Mouse (Mus musculus) lung, embryonic 14.5 days (tissue): ENCODE measurements around the gene Hspd1. TPM values are rescaled to one million over a fixed set of nuclear protein-coding genes. Genes with fewer than 3 reads are reported as not detected.
"Not testable (repeated sequence)": the region's sequence is repeated elsewhere in the genome, so short reads cannot be mapped to it uniquely, and the experiment has no call there.

Experiments used
- ATAC-seq: fragments of 200-750 bp; cut with Nextera tagmentation; 2 replicates; pipeline ENCODE4 v1.8.0; 2017; ENCODE audit warnings: mild to moderate bottlenecking, moderate TSS enrichment, moderate library complexity; ENCODE audit not compliant: insufficient read depth
- DNase-seq: peaks from one replicate; pipeline ENCODE4 v3.0.0-alpha.2; 2015
- H3K27ac ChIP-seq: fragments of 300-500 bp; sonication (generic); 2 replicates; pipeline ENCODE4 v1.5.1; 2014; ENCODE audit warnings: low read depth, mild to moderate bottlenecking, moderate library complexity
- H3K27me3 ChIP-seq: fragments of 300-500 bp; sonication (generic); 2 replicates; pipeline ENCODE4 v1.6.1; 2014; ENCODE audit warnings: low read length, control low read depth; ENCODE audit not compliant: insufficient read depth
- H3K36me3 ChIP-seq: fragments of 300-500 bp; sonication (generic); 2 replicates; pipeline ENCODE4 v1.6.1; 2014; ENCODE audit warnings: control low read depth; ENCODE audit not compliant: insufficient read depth
- H3K4me1 ChIP-seq: fragments of 300-500 bp; sonication (generic); 2 replicates; pipeline ENCODE4 v1.6.1; 2014; ENCODE audit warnings: antibody characterized with exemption, control low read depth; ENCODE audit not compliant: insufficient read depth
- H3K4me2 ChIP-seq: fragments of 300-500 bp; sonication (generic); 2 replicates; pipeline ENCODE4 v1.6.1; 2014; ENCODE audit warnings: mild to moderate bottlenecking
- H3K4me3 ChIP-seq: fragments of 300-500 bp; sonication (generic); 2 replicates; pipeline ENCODE4 v1.5.1; 2014; ENCODE audit warnings: low read depth, low read length
- H3K9ac ChIP-seq: fragments of 300-500 bp; sonication (generic); 2 replicates; pipeline ENCODE4 v1.6.1; 2014
- H3K9me3 ChIP-seq: fragments of 300-500 bp; sonication (generic); 2 replicates; pipeline ENCODE4 v1.6.1; 2016; ENCODE audit warnings: low read depth, low read length, control low read depth
- CTCF ChIP-seq: IDR thresholded peaks from 2 replicates; pipeline ENCODE4 v1.5.1; 2016; ENCODE audit warnings: antibody characterized with exemption, low read depth
- WGBS: fragments of 180-500 bp; shearing (Covaris S2); extraction: QIAGEN DNeasy Blood & Tissue Kit; methylation state at CpG from one replicate; pipeline ENCODE4 v1.1.7; 2014; 5-methylcytosine and 5-hydroxymethylcytosine counted together
- polyA plus RNA-seq: library from polyadenylated mRNA; unstranded; fragments of >200 nt; fragmentation: Nextera tagmentation; extraction: Ambion mirVana; gene quantifications from 2 replicates; pipeline ENCODE4 v1.2.1, GENCODE M21; 2014

Gene Hspd1
- polyA plus RNA-seq, 1 experiment from 2014 or later = 315 TPM

DNA sequence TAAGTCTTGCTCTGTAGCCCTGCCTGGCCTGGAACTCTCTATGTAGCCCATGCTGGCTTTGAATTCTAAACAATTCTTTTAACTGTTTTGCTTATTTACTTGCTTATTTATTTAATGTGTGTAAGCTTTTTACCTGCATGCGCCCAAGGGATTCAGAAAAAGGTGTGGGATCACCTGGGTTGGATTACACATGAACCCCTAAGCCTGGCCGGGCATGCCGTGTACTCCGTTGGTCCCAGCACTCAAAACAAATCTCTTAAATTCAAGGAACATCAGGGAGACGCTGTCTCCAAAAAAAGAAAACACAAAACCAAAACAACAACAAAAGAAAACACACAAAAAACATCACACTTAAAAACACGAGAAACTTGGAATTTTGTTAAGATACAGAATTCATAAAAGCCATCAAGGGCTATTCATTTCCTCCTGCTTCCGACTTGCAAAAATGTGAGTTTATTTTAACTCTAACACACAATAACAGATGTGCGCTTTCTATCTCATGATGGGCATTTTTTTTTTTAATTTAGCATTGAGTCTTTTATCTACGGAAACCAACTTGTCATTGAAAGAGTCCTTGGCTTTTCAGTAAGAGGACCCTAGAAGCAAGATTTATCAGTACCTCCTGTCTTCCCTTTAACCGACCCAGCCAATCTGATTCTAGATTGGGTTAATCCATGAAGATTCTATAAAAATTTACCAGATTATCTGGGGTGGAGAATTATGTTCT is 42.3 kb upstream of the Hspd1 start:
- Histone ChIP-seq H3K27ac (peak overlapping the region; percentile 98), H3K4me1 (peaks cover 16% of the 10 kb centered on the region), H3K4me3 (peak overlapping the region; percentile 97), H3K36me3 (no peaks in the 10 kb centered on the region), H3K9me3 (no peaks in the 10 kb centered on the region), H3K4me2 (peak overlapping the region; percentile 73), H3K9ac (peak overlapping the region; percentile 53), H3K27me3 (no peaks in the 10 kb centered on the region)
- WGBS = 58% methylated on average over 10 of the region's 10 CpGs
- ATAC-seq = no peak
- DNase-seq = no peak
- no peak for TF ChIP-seq CTCF

- ATAC-seq = no peak
- WGBS = 90% methylated on average over 5 of the region's 5 CpGs
- no peaks in the 10 kb centered on the region for H3K36me3 ChIP-seq
- no peak overlapping the region for H3K9ac ChIP-seq
- no peak for TF ChIP-seq CTCF
- H3K9me3 ChIP-seq = no peaks in the 10 kb centered on the region
- no peak for DNase-seq
- H3K4me2 ChIP-seq = no peak overlapping the region
- no peaks in the 10 kb centered on the region for H3K27me3 ChIP-seq
- H3K4me3 ChIP-seq = no peak overlapping the region
- H3K4me1 ChIP-seq = peaks cover 16% of the 10 kb centered on the region
- no peak overlapping the region for H3K27ac ChIP-seq
These were observed 41.7 kb upstream of the Hspd1 start for GRCm38 (mm10) chr1:55129716-55130115.

- WGBS = 91% methylated on average over 2 of the region's 2 CpGs
- ATAC-seq, H3K4me1 ChIP-seq, H3K27me3 ChIP-seq, H3K27ac ChIP-seq, H3K4me3 ChIP-seq, H3K9me3 ChIP-seq, DNase-seq, H3K9ac ChIP-seq, H3K36me3 ChIP-seq, H3K4me2 ChIP-seq: not testable (repeated sequence)
These were observed 36.1 kb upstream of the Hspd1 start for GRCm38 (mm10) chr1:55124136-55124535.

- ATAC-seq = no peak
- DNase-seq = no peak
- Histone ChIP-seq H3K9ac (no peak overlapping the region), H3K4me1 (no peaks in the 10 kb centered on the region), H3K4me3 (no peak overlapping the region), H3K4me2 (no peak overlapping the region), H3K27me3 (no peaks in the 10 kb centered on the region), H3K27ac (no peak overlapping the region), H3K9me3 (no peaks in the 10 kb centered on the region), H3K36me3 (no peaks in the 10 kb centered on the region)
- 82% methylated on average over 2 of the region's 2 CpGs for WGBS
- TF ChIP-seq CTCF = no peak
These were observed 35.5 kb upstream of the Hspd1 start for GRCm38 (mm10) chr1:55123561-55123960.

GRCm38 (mm10) chr1:55123046-55123445 is 35.0 kb upstream of the Hspd1 start:
- no peak for TF ChIP-seq CTCF
- Histone ChIP-seq H3K36me3 (no peaks in the 10 kb centered on the region), H3K4me2 (no peak overlapping the region), H3K9me3 (no peaks in the 10 kb centered on the region), H3K4me3 (no peak overlapping the region), H3K4me1 (no peaks in the 10 kb centered on the region), H3K9ac (no peak overlapping the region), H3K27me3 (no peaks in the 10 kb centered on the region), H3K27ac (no peak overlapping the region)
- WGBS = 82% methylated on average over 5 of the region's 5 CpGs
- ATAC-seq = no peak
- DNase-seq = no peak

DNA sequence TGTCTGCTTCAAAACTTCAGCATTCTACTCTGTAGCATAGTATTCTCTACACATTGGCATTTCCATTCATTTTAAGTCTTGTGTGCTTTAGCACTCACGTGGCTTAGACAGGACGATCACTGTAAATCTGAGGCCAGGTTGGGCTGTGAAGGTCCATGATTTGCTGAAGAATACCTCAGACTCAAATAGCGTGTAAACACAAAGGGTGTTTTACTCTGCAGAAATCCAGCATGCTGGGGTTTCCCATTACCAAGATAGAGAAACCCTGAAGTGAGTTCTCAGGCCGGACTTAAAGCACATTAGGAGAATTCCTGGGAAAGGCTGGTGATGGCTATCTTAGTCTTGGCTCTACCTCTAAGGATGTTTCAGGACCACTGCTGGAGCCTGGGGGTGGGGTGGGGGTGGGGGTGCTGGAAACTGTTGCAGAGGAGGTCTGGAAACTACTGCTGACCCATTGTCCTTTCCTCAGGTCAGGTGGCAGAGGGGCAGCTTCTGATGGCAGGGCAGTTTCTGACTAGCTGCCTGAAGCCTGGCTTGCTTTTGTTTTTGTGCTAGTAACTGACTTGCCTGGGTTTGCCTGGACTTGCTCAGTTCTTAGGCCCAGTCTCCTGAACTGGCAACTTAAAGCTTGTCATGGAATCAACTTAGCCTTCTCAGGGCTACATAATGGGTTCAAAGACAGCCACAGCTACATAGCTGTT is 21.2 kb upstream of the Hspd1 start:
- no peak for TF ChIP-seq CTCF
- Histone ChIP-seq H3K9me3 (no peaks in the 10 kb centered on the region), H3K4me1 (no peaks in the 10 kb centered on the region), H3K27me3 (no peaks in the 10 kb centered on the region), H3K27ac (no peak overlapping the region), H3K4me3 (no peak overlapping the region), H3K4me2 (no peak overlapping the region), H3K9ac (no peak overlapping the region), H3K36me3 (no peaks in the 10 kb centered on the region)
- no peak for ATAC-seq
- WGBS = 87% methylated on average over 4 of the region's 4 CpGs
- DNase-seq = no peak

- no peaks in the 10 kb centered on the region for H3K27me3 ChIP-seq
- no peaks in the 10 kb centered on the region for H3K36me3 ChIP-seq
- ATAC-seq (no peak), DNase-seq (no peak)
- WGBS = 58% methylated on average over 2 of the region's 2 CpGs
- no peaks in the 10 kb centered on the region for H3K4me1 ChIP-seq
- H3K9me3 ChIP-seq = no peaks in the 10 kb centered on the region
- TF ChIP-seq CTCF = no peak
- H3K4me2 ChIP-seq = no peak overlapping the region
- no peak overlapping the region for H3K9ac ChIP-seq
- no peak overlapping the region for H3K27ac ChIP-seq
- no peak overlapping the region for H3K4me3 ChIP-seq
These were observed 20.4 kb upstream of the Hspd1 start for GRCm38 (mm10) chr1:55108473-55108872.
